Mouse (Mus musculus) neutrophil, adult 5-6 weeks (primary cell): ENCODE data around the gene Ndufs2. TPM values are rescaled to one million over a fixed set of nuclear protein-coding genes. Genes with fewer than 3 reads are reported as not detected.

ENCODE experiments used
- ATAC-seq: fragments of 151-379, 151-347 bp; 2 replicates; pipeline ENCODE4 v1.8.0; 2017; ENCODE audit warnings: mild to moderate bottlenecking, moderate TSS enrichment; ENCODE audit not compliant: insufficient number of reproducible peaks, poor library complexity, low FRiP score, severe bottlenecking; ENCODE audit errors: extremely low read depth
- total RNA-seq: library from RNA; stranded (forward); fragments of 200-1000 nt; gene quantifications from 2 replicates; pipeline ENCODE4 v1.2.3, GENCODE M21; 2017

Ndufs2 gene
- total RNA-seq, 1 experiment from 2014 or later, result 150 TPM

DNA sequence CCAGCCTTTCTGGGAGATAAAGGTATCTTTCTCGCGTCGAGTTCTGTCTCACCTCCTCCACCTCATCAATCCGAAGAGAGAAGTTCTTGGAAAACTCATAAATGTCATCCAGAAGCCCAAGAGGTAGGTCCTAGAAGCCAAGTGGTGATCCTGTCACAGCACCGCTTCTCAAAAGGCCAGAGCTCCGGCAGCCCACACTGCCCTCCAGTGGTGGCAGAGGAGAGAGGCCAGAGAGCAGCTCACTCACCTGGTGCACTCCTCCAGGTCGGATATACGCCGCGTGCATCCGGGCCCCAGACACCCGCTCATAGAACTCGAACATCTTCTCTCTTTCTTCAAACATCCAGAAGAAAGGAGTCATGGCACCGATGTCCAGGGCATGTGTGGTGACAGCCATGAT lies 12.7 kb downstream of the Ndufs2 start:
- ATAC-seq, result peak; percentile 57; the same call in 1 of the 2 replicates

- no peak for ATAC-seq
These were observed 13.8 kb downstream of the Ndufs2 start for GRCm38 (mm10) chr1:171237438-171237837.

DNA sequence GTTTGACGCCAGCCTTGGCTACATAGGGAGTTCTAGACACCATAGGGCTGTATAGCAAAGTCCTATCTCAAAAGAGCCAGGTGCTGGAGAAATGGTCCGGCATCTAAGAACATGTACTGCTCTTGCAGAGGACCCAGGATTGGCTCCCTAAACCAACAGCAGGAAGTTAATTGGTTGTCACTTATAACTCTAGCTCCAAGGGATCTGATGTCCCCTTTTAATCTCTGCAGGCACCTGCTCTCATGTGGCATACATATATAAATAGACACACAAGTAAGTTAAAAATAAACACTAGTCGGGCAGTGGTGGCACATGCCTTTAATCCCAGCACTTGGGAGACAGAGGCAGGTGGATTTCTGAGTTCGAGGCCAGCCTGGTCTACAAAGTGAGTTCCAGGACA lies 15.4 kb downstream of the Ndufs2 start:
- ATAC-seq, result no peak

GRCm38 (mm10) chr1:171234538-171234937 lies 16.6 kb downstream of the Ndufs2 start:
- no peak for ATAC-seq

- ATAC-seq, result peak; percentile 86
These were observed 17.1 kb downstream of the Ndufs2 start, which contains the start of gene Fcer1g for GRCm38 (mm10) chr1:171234126-171234525. TSS of gene Fcer1g (minus strand) at chr1:171234365.

GRCm38 (mm10) chr1:171232800-171233730 lies 18.1 kb downstream of the Ndufs2 start:
- ATAC-seq, result no peak

- no peak for ATAC-seq
These were observed 18.8 kb downstream of the Ndufs2 start for GRCm38 (mm10) chr1:171232348-171232747.

DNA sequence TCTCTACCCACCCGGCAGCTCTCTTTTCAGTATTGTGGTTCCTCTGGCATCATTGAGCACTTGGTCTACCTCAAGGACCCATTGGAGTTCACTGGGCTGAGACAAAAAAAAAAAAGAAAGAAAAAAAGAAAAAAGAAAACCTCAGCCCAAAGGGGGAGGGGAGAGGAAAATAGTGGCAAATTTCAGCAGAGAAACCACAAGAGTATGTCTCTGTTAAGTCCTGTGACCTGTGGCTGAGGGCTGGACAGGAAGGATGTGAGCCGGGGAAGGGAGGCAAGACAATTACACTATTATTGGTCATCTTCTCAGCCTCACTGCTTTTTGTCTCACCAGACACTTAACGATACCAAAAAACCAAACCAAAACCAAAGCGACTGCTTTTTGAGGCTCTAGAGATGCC lies 19.3 kb downstream of the Ndufs2 start:
- no peak for ATAC-seq

GRCm38 (mm10) chr1:171230215-171230614 lies 21.0 kb downstream of the Ndufs2 start:
- no peak for ATAC-seq

DNA sequence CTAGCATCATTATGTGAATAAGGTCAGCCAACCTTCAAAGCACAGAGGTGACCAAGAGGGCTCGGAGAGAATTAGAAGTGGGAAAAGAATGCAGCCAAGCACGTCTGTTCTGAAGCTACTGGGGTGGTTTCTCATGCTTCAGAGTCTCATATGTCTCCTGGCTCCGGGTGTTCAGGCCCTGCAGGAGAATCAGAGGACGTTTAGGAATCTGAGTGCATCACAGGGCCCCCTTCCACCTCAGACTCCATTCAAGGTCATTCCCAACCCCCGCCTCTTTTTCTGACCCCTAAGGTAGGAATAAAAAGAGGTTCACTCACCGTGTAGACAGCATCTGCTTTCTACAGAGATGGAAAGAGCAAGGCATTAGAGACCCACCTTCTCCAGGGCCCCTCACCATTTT lies 21.4 kb downstream of the Ndufs2 start:
- no peak for ATAC-seq

DNA sequence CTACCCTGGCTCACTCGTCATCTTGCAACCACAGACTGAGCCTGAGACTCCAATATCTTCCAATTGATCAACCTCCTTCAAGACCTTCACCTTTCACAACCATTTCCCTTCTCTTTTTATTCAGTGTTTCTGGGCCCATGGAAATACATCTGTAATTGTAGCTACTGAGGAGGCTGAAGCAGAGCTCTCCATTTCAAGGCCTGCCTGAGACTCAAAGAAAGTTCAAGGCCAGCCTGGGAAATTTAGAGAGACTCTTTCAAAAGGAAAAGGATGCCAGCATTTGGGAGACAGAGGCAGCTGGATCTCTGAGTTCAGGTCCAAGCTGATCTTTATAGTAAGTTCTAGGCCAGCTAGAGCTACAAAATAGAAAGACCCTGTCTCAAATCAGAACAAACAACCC lies 23.3 kb downstream of the Ndufs2 start:
- no peak for ATAC-seq

DNA sequence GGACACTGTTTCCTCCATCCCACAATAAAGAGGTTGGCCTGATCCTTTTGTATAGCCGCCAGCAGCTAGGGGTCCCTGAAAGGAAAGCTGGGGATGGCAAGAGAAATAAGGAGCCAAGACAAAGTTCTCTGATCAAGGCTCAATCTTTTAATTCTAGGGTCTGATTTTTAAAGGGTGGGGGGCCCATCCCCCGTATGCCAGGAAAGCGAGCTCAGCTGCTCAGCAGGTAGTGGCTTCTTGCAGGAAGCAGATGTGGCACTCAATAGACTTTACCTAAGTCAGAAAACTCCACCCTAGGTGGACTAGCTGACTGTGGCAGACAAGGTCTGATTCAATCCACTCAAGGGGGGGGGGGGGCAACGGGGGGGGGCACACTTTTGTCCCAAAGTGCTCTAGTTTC lies 24.4 kb downstream of the Ndufs2 start:
- ATAC-seq, result no peak

- ATAC-seq, result no peak
These were observed 26.3 kb downstream of the Ndufs2 start, which contains the start of gene Apoa2 for GRCm38 (mm10) chr1:171224857-171225256. TSS of gene Apoa2 (plus strand) at chr1:171225054.

DNA sequence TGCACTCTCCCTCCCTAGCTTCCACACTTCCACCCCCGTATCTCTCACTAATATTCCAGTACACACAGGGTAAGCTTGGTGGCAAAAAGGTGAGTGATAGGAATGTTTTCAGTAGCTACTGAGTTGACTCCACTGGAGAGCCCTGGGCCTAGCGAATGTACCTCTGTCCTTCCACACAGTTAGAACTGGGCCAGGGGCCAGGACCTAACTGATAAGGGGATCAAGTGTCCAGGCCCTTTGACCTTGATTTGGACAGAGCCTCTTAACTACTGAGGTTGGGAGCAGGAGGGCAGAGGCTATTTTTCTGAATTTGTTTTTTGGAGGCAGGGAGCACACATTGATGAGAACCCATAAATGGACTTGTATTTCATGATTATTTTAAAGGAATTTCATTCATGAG lies 27.4 kb downstream of the Ndufs2 start:
- no peak for ATAC-seq

- ATAC-seq, result no peak
These were observed 28.0 kb downstream of the Ndufs2 start for GRCm38 (mm10) chr1:171223168-171223567.

GRCm38 (mm10) chr1:171222238-171223155 lies 28.7 kb downstream of the Ndufs2 start, which contains the start of gene Tomm40l:
TSS of gene Tomm40l (minus strand) at chr1:171222514.
- peak; percentile 92 for ATAC-seq

DNA sequence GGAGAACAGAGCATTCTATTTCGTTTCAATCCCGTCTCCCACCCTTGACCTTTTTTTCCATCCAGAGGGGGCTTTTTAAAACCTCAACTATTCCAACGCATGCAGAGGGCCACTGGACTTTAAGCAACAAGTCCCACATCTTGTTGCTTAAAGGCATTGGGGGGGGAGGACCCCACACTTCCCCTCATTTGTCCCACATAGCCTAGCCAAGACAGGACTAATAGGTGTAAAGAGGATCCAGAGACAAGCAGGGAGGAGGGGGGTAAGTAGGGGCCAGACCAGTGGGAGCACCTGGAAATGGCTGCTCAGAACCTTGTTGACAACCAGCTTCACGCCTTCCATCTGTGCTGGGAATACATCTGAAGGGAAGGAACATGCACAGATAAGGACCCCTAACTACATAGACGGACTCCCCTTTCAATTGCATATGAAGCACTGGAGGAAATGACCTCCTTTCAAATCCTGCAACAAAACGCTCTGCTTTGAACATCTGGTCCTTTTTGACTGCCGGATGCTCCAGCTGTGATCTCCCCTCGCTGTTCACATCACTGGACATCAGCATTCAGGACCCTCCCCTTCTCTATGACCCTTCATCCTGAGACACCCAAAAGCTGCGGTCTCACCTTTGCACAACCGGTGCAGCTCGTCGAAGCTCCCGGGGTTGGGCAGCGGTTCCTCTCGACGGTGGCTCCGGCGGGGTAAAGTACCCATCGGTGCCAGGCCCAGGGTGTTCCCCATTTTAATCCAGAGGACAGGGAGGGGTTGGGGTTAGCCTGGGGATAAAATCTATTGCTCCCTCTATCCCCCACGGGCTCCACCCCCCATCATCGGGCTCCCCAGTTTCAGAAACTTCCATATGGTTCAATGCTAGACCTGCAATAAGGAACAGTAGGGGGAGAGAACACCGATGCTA lies 29.7 kb downstream of the Ndufs2 start:
- ATAC-seq, result no peak

DNA sequence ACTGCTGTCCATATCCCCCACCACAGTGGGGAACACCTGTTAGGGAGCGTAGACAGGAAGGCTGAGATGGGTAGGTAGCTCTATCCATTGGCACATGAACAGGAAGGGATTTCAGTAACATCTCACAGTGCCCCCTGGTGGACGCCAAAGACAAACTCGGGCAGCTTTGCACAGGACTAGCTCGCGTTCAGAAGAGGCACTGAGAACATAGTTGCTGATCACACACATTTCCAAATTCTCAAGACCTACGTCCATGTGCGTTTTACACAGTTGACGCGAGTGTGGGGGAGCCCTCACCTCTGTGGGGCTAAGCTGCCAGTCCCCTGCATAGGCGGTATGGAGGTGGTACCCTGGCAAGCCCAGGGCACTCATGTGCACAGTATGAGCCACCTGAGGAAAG lies 30.3 kb downstream of the Ndufs2 start:
- ATAC-seq, result peak; percentile 20; the same call in 1 of the 2 replicates
